Mouse (Mus musculus) megakaryocyte, embryonic 14.5 days (primary cell): ENCODE results near the gene Fermt1.

Experiments used
- FLI1 ChIP-seq: IDR thresholded peaks from 2 replicates; pipeline ENCODE4 v1.6.1; 2012; ENCODE audit warnings: low read length, inconsistent platforms, mixed read lengths
- GATA1 ChIP-seq: IDR thresholded peaks from 3 replicates; pipeline ENCODE4 v1.6.1; 2012; ENCODE audit warnings: mixed read lengths, low read length, inconsistent platforms, borderline replicate concordance

DNA sequence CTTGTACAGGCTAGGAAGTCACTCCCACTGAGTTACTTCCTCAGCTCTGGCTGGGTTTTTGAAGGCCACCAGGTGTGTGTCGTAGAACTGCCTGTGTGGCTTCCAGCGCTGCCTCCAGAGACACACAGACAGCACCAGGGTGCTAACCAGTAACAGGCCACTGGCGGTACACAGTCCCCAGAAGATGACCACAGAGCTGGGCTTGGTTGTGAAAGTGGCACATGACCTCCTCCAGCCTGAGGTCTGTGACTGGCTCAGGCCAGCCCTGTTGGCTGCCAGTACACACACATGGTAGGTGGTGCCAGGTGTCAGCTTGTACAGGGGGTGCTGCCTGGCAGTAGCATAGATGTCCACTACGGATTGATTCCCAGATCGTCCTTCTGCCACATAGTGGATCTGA is 76.0 kb downstream of the Fermt1 start:
- no peak for TF ChIP-seq FLI1
- TF ChIP-seq GATA1, result no peak
